Mouse (Mus musculus) retina, postnatal 1 day (tissue): ENCODE measurements around the gene Jak3.

Experiments used
- DNase-seq: peaks from one replicate; pipeline ENCODE4 v3.0.0-alpha.2; 2012

The Jak3 gene

GRCm38 (mm10) chr8:71676020-71676741, at the start of gene Jak3:
TSS of gene Jak3 (plus strand) at chr8:71676296.
- DNase-seq, result peak; percentile 63

- no peak for DNase-seq
These were observed 49.3 kb upstream of the Jak3 start for GRCm38 (mm10) chr8:71626753-71627152.

GRCm38 (mm10) chr8:71627265-71628099, 48.6 kb upstream of the Jak3 start:
- DNase-seq, result no peak

- DNase-seq, result no peak
These were observed 47.5 kb upstream of the Jak3 start for GRCm38 (mm10) chr8:71628396-71629095.

- peak; percentile 94 for DNase-seq
These were observed 46.9 kb upstream of the Jak3 start for GRCm38 (mm10) chr8:71629096-71629697.

GRCm38 (mm10) chr8:71629781-71630212, 46.3 kb upstream of the Jak3 start:
- DNase-seq, result peak; percentile 57

GRCm38 (mm10) chr8:71630761-71631160, 45.3 kb upstream of the Jak3 start:
- DNase-seq, result no peak

- no peak for DNase-seq
These were observed 44.2 kb upstream of the Jak3 start for GRCm38 (mm10) chr8:71631897-71632296.

- peak; percentile 49 for DNase-seq
These were observed 42.9 kb upstream of the Jak3 start for GRCm38 (mm10) chr8:71633164-71633563.

- DNase-seq, result peak; percentile 81
These were observed 42.0 kb upstream of the Jak3 start for GRCm38 (mm10) chr8:71633981-71634667.

GRCm38 (mm10) chr8:71637149-71638095, 38.7 kb upstream of the Jak3 start:
- DNase-seq, result no peak

GRCm38 (mm10) chr8:71638321-71638720, 37.8 kb upstream of the Jak3 start:
- DNase-seq, result no peak

- DNase-seq, result no peak
These were observed 36.8 kb upstream of the Jak3 start for GRCm38 (mm10) chr8:71639318-71639717.

GRCm38 (mm10) chr8:71645510-71645909, 30.6 kb upstream of the Jak3 start:
- no peak for DNase-seq

- peak; percentile 59 for DNase-seq
These were observed 21.5 kb upstream of the Jak3 start for GRCm38 (mm10) chr8:71654600-71654999.

GRCm38 (mm10) chr8:71657816-71658215, 18.3 kb upstream of the Jak3 start:
- DNase-seq, result no peak

GRCm38 (mm10) chr8:71658515-71659049, 17.5 kb upstream of the Jak3 start:
- DNase-seq, result peak; percentile 19

GRCm38 (mm10) chr8:71659751-71660150, 16.3 kb upstream of the Jak3 start:
- peak; percentile 57 for DNase-seq

GRCm38 (mm10) chr8:71660325-71661120, 15.6 kb upstream of the Jak3 start:
- peak; percentile 90 for DNase-seq
